ENCODE assay signal across 11 mouse cellular contexts in the genomic region with DNA sequence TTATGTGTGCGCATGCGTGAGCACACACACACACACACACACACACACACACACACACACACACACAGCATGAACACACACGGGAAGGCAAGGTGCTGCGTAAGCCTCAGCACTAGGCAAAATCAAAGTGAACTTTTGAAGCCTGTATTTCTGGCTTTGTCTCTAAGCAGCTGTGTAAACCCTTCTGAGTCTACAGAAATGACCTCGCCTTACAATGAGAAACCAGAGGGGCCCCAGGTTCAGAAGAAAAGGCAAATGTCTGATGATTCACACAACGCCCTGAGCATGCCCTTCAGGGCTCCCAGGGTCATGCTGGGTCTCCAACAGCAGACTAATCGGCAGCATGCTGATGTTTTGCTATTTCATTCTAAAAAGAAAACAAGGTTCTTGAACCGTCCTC.
DNase-seq lines count a peak whose midpoint lies in the region; ATAC-seq lines count a peak whose summit lies in the region.
"Had no signal": no experiment of that assay in that cellular context is flagged by ENCODE, and none has a peak within 500 bp of the region (broad histone marks: within the 10 kb centered on the region; RNA-seq: fewer than 3 reads in every experiment).

No protein-coding gene starts in this region.

- no peak for ATAC-seq in heart, embryonic 13.5 days (ENCODE audit: extremely low read depth, insufficient number of reproducible peaks, low FRiP score, low TSS enrichment)
- ATAC-seq in forebrain, embryonic 12.5 days (ENCODE audit: low FRiP score), result no peak
- no peak for ATAC-seq in limb, embryonic 13.5 days (ENCODE audit: low FRiP score, low read depth)
- ATAC-seq in kidney, embryonic 15.5 days (replicated peaks; ENCODE audit: low FRiP score), result no peak

- H3K4me1 ChIP-seq in heart, embryonic 13.5 days, result peaks cover 61% of the 10 kb centered on the region
- H3K4me1 ChIP-seq in forebrain, embryonic 12.5 days, result peaks cover 68% of the 10 kb centered on the region
- peaks cover 79% of the 10 kb centered on the region for H3K4me1 ChIP-seq in limb, embryonic 13.5 days
- H3K4me1 ChIP-seq in kidney, embryonic 15.5 days, result peaks cover 49% of the 10 kb centered on the region

- WGBS in heart, embryonic 13.5 days, result 56% methylated on average over 8 of the region's 8 CpGs
- WGBS in forebrain, embryonic 12.5 days, result 31% methylated on average over 8 of the region's 8 CpGs
- 53% methylated on average over 8 of the region's 8 CpGs for WGBS in limb, embryonic 13.5 days
- 52% methylated on average over 8 of the region's 8 CpGs for WGBS in kidney, embryonic 15.5 days

- H3K27me3 ChIP-seq in heart, embryonic 13.5 days (replicated peaks), result no peaks in the 10 kb centered on the region
- no peaks in the 10 kb centered on the region for H3K27me3 ChIP-seq in forebrain, embryonic 12.5 days
- no peaks in the 10 kb centered on the region; the same call in 1 of the 2 replicates for H3K27me3 ChIP-seq in limb, embryonic 13.5 days
- no peaks in the 10 kb centered on the region for H3K27me3 ChIP-seq in kidney, embryonic 15.5 days
- H3K27me3 ChIP-seq: liver, embryonic 15.5 days had no signal

- no peaks in the 10 kb centered on the region for H3K36me3 ChIP-seq in heart, embryonic 13.5 days
- H3K36me3 ChIP-seq in forebrain, embryonic 12.5 days (replicated peaks), result no peaks in the 10 kb centered on the region
- H3K36me3 ChIP-seq in limb, embryonic 13.5 days, result no peaks in the 10 kb centered on the region
- no peaks in the 10 kb centered on the region for H3K36me3 ChIP-seq in kidney, embryonic 15.5 days
- H3K36me3 ChIP-seq: liver, embryonic 15.5 days had no signal

- H3K27ac ChIP-seq in heart, embryonic 13.5 days (replicated peaks), result 0 out of 2 replicates have a peak overlapping the region, but pooled peaks have one; percentile 7
- H3K27ac ChIP-seq in forebrain, embryonic 12.5 days, result peak overlapping the region; percentile 88
- peak overlapping the region; percentile 82 for H3K27ac ChIP-seq in limb, embryonic 13.5 days
- no peak overlapping the region for H3K27ac ChIP-seq in kidney, embryonic 15.5 days
- H3K27ac ChIP-seq: liver, embryonic 15.5 days had no signal

- H3K4me3 ChIP-seq in heart, embryonic 13.5 days, result no peak overlapping the region
- H3K4me3 ChIP-seq in forebrain, embryonic 12.5 days (replicated peaks), result no peak overlapping the region
- no peak overlapping the region for H3K4me3 ChIP-seq in limb, embryonic 13.5 days
- H3K4me3 ChIP-seq in kidney, embryonic 15.5 days (replicated peaks), result no peak overlapping the region
- H3K4me3 ChIP-seq: liver, embryonic 15.5 days had no signal

- H3K9ac ChIP-seq in heart, embryonic 13.5 days, result no peak overlapping the region
- H3K9ac ChIP-seq in forebrain, embryonic 12.5 days, result no peak overlapping the region
- no peak overlapping the region for H3K9ac ChIP-seq in limb, embryonic 13.5 days
- no peak overlapping the region for H3K9ac ChIP-seq in kidney, embryonic 15.5 days
- H3K9ac ChIP-seq: liver, embryonic 15.5 days had no signal

- no peak overlapping the region for H3K4me2 ChIP-seq in heart, embryonic 13.5 days
- H3K4me2 ChIP-seq in forebrain, embryonic 12.5 days, result no peak overlapping the region
- peak overlapping the region; percentile 32 for H3K4me2 ChIP-seq in limb, embryonic 13.5 days (replicated peaks)
- no peak overlapping the region for H3K4me2 ChIP-seq in kidney, embryonic 15.5 days
- H3K4me2 ChIP-seq: liver, embryonic 15.5 days had no signal

- no peaks in the 10 kb centered on the region for H3K9me3 ChIP-seq in heart, embryonic 13.5 days
- no peaks in the 10 kb centered on the region for H3K9me3 ChIP-seq in forebrain, embryonic 12.5 days
- no peaks in the 10 kb centered on the region for H3K9me3 ChIP-seq in limb, embryonic 13.5 days
- no peaks in the 10 kb centered on the region for H3K9me3 ChIP-seq in kidney, embryonic 15.5 days (replicated peaks)
- H3K9me3 ChIP-seq: liver, embryonic 15.5 days had no signal

- DNase-seq in heart, adult 18-20 months, result no peak
- DNase-seq in adrenal gland, postnatal 10 days, result peak; percentile 42
- no peak for DNase-seq in kidney, adult 9 months
- DNase-seq in right cerebral cortex, postnatal 25 days, result no peak
- DNase-seq: cerebellum, adult 8-10 months; kidney, postnatal 4 days had no signal
